Mouse (Mus musculus) thymus, postnatal 25 days (tissue): Measurements from ENCODE around the gene Psmb5.
"Not testable (repeated sequence)": the region's sequence is repeated elsewhere in the genome, so short reads cannot be mapped to it uniquely, and the experiment has no call there.

ENCODE experiments used
- DNase-seq: peaks from one replicate; pipeline ENCODE4 v3.0.0; 2022

Psmb5 gene

DNA sequence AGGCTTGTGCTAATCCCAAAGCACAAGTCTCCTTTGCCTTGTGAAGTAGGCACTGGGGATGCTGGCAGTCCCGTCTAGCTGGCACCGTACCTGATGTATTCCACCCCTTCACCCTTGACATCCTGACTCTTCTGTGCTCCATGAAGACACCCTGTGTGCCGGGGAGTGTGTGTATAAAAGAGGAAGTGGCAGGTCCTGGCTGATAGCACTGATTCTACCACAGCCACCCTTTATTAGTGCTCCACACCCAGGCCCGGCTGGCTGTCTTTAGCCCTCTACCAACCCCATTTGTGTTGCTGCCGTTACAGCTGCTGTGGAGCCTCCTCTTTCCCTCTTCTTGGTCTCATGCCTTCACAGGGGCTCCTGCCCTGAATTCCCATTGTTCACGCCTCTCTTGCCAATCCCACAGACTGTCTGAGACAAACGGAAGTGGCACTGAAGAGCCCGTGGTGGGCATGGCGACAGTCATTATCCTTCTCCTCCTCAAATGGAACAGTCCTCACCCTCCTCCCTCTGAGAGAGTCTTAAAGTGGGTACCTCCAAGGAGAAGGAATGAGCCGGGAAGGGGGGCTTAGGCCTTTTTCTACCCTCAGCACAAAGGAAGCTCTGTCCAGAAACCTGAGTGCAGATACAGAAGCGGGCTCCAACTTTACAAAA, 12.9 kb upstream of the Psmb5 start:
- no peak for DNase-seq

DNA sequence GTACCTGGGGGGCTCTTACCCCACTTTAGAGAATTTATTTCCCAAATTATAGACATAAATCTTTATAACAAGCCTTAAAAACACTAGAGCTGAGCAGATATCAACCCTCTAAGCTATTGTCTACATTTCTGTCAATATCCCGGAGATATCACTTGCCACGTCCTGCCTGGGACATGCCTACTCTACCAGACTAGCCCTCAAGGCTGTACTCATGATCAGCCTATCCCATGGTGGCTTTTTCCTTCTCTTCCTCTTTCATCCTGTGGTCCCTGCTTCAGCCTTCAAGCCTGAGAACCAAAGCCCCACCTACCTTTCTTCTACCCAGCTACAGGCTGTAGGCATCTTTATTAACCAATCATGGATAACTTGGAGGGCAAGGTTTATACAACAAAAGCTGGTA, 12.0 kb upstream of the Psmb5 start:
- DNase-seq, result no peak

DNA sequence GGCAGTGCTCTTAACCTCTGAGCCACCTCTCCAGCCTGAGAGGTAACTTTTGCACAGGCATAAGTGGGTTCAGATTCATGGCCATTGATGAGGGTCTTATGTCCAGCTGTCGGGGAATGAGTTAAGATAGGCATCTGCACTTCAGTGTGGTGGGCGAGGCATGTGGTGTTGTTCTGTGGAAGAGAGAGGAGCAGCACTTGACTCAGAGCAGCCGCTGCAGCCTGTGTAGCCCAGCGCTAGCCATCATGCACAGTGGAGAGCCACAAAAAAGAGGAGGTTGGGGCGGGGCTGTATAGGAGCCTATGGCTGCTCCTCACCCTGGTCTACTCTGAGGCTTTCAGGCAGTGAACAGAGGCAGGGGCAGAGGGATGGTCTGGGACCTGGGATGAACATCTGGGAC, 10.3 kb upstream of the Psmb5 start:
- DNase-seq, result no peak

DNA sequence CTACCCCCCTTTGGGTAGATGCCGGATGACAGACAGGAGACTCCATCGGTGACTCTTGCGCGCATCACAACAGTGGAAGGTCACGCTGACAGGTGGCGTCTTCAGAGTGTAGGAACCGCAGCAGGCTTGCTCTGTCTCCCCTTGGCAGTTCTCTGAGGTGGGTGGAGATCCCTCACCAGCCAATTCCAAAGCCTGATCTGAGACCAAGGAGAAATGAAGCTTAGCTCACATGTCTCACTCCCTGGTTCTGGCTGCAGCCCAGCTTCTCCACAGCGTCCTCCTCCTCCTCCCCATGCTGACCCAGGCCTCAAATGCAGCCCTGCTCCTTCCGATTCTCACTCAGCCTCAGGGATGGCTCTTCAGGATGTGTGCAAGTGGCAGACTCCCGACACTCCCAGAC, 7.2 kb upstream of the Psmb5 start:
- DNase-seq, result no peak

DNA sequence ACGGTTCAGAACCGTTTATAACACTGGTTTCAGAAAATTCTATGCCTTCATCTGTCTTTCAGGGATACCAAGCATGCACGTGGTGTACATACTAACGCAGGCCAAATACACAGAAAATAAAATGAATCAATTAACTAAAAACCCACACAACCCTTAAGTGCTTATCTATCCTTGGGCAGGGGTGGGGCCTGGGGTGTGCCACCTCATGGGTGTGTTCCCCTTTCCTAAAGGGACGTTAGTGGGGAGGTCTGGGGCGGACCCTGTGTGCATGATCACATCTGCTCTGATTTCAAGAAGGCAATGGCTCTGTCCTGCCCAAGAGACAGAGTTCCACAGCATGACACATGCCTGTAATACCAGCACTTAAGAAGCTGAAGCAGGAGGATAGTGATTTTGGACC, 5.5 kb upstream of the Psmb5 start:
- DNase-seq, result no peak

DNA sequence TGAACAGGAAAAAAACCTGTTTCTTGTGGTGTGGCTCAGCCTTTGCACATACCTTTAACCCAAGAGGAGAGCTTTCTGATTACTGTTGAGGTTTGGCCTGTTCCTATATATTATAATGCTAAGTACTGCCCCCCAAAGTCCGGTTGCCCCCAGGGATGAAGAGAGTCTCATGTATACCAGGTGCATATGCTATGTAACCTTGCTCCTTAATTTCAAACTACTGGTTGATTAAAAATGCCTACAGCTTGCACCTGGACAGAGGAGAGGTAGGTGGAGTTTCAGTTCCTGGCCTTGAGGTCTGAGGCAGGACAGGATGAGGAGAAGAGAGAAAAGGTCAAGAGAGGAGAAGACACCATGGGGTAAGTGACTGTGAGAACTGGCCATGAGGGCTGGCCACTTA, 3.3 kb upstream of the Psmb5 start, which contains the start of gene Psmb11:
Gene Psmb11, plus strand, starts transcription at position 301 of the 400 bp plus-strand sequence.
- DNase-seq, result no peak

DNA sequence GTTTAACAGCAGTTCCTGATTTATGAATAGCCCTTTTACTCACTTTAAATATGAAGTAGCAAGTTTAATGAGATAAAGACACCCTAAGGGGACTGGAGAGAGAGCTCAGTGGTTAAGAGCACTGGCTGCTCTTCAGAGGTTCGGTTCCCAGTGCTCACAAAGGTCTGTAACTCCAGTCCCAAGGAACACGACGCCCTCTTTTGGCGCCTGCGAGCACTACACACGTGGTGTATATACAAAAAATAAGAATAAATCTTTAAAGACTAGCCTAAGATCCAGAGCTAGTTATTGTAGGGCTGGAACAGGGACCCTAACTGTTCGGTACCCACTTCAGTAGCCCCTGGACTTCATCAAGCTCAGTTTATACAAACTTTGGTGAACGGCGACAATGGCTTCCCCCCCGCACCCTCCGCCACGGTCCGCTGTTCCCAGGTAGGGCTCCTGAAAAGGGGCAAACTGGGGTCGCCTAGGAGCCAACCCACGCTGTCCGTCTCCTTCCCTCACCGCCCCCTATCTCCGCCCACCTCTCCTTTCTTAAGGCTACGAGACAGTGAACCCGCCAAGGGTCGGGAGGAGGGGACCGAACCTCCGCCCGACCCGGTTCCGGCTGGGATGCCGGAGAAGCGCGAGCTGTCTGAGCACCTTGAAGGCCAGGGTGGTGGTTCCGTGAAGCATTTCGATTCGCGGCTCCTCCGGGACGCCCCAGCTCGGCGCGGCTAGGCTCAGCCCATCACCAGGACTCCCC, 498 bp downstream of the Psmb5 start:
- peak; percentile 26 for DNase-seq

DNA sequence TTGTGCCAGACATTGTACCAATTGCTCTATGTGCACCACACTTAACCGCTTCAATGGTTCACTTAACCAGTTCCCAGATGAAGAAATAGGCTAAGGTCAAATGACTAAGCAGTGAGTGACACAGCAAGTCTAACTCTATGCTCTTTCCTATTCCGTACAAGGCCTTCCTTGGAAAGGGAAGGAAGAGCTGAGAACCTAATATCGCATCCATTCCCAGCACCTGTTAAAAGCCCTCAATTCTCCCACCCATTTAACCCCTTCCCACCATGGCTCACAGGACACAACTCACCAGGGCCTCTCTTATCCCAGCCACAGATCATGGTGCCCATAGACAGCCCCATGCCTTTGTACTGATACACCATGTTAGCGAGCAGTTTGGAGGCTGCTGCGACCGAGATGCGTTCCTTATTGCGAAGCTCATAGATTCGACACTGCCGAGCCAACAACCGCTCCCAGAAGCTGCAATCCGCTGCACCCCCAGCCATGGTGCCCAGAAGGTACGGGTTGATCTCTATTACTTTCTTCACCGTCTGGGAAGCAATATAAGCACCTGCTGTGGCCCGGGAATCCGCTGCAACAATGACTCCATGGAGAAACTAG, 1.5 kb downstream of the Psmb5 start:
- no peak for DNase-seq

DNA sequence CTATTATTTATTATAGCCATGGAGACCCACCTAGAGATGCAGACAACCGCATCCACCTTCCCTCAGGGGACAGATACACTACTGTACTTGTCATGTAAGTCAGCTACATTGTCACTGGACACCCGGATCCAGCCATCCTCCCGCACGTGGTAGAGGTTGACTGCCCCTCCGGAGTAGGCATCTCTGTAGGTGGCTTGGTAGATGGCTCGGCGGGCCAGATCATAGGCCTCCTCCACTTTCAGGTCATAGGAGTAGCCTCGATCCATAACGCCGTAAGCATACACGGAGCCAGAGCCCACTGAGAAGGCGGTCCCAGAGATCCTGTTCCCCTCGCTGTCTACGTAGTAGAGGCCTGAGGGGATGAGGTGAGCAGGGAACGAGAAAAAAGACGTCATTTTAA, 3.7 kb downstream of the Psmb5 start:
- DNase-seq, result not testable (repeated sequence)

DNA sequence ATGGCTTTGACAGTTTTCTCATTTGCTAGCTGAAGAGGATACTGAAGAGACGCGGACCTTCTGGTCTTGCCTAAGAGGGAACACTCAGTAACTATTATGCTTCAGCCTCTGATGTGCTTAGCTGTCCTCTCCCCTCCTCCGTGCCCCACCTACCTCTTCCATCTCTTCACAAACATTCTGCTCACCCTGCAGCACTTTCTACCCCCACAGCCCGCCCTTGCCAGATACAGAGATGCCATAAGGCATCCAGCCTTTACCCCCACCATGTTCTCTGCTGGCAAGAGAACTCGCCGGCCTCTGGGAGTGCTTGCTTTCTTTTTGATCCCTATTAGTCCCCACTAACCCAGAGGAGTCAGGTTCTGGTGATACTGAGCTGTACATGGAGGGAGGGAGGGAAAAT, 7.2 kb downstream of the Psmb5 start:
- DNase-seq, result no peak

DNA sequence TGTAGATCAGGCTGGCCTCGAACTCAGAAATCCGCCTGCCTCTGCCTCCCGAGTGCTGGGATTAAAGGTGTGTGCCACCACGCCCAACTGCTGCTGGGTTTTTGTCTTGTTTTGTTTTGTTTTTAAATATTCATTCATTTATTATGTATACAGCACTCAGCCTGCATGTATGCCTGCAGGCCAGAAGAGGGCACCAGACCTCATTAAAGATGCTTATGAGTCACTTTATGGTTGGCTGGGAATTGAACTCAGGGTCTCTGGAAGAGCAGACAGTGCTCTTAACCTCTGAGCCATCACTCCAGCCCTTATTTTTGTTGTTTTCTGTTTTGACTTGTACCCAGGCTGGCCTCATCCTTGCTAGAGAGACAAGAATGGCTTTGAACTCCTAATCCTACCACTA, 7.9 kb downstream of the Psmb5 start:
- DNase-seq, result peak; percentile 27

DNA sequence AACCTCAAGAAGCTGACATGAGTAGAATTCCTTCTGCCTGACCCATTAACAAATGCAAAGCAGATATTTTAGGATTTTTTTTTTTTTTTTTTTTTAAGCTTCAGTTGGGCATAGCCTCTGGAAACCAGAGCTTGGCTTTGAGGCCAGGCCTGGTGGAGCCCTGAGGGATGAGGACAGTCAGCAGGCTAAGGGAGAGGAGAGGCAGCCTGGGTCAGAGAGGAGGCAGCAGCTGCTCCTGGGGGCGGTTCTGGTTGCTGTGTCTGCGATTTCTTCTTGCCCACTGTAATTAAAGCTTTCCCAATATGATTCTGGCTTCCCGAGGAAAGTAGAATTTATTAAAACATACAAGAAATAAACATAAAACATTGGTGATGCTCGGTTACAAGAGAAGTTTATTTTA, 8.6 kb downstream of the Psmb5 start:
- no peak for DNase-seq

DNA sequence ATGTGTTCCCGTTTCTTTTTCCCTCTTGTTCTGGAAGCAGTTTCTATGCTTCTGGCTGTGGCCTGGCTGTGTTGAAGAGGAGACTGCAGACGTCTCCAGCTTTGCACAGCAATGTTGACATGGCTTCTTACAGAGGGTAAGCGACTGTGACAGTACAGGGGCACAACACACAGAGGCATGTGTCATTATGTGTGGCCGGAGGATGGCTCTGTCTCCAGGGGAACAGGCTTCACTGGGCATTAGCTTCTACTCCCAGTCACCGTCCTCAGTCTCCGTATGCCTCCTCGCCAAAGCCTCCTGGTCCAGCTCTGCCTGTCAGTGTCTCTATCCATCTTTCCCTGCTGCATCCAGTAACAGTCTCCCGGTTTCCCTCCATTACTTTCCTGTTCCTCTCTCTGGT, 10.6 kb downstream of the Psmb5 start:
- no peak for DNase-seq

DNA sequence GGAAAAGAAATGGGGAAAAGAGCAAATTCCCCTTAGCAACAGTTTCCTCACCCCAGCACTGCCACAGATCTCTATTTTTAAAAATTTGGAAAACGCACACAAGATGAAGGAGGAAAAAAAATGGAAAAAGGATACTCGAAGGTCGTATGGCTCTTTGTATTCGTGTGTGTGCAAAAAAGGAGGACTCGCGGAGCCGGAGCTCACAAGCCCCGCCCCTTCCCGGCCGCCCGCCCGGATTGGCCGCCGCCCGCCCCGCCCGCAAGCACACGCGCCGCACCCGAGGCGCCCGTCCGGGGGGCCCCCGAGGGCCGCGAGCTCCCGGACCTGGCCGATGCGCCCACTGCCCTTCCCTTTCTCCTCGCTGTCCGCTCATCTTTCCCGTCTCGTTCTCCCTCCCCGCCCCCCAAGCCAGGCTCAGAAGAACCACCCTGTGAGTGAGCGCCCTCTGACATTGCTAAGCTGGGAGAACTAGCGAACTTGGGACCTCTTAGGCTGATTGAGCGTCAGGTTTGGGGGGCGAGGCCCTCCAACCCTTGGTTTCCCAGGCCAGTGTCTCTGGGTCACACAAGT, 12.0 kb downstream of the Psmb5 start, which contains the start of gene 4931414P19Rik:
Gene 4931414P19Rik, minus strand, starts transcription at position 242 of the 570 bp plus-strand sequence.
- peak; percentile 84 for DNase-seq

DNA sequence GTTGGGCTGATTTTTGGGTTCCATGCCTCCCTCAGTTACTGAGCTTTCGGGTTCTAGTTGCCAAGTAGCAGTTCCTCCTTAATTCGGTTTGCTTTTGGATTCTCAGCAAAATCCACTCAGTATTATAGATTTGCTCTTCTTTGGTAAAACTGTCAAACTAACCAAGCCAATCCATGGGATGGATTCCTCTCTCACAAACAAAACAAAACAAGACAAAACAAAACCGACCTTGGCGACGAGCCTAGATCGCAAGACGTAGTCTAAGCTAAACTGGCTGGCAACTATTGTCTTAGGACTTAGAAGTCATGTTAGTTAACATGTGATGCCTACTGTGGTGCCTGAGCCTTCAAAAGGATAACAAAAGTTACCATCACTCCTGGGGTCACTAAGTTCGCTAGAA, 14.1 kb downstream of the Psmb5 start:
- no peak for DNase-seq

DNA sequence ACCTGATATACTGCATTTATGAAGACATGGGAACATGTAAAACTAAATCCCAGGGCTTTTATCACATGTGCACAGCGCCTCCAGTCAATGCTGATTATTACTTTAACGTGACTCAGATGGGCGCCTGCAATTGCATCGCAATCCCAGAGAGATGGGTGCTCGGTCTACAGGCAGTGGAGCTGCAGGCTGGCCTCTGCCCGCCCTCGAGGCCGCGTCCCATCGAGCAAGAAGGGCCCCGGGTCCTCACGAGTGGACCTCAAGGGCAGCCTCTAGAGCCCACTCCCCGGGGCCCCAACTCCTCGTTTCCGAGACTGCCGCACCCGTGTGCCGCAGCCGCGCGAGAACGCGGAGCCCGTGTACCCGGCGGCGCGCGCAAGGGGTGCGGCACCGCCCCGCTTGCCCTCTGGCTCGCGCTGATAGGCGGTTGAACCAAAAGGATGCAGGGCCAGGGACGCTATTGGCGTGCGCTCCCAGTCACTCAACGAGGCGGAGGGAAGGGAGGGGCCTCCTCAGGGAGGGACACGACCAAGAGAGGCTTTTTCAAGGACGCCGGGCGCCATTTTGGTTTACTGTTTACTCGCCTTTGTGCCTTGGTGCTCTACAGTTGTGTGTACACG, 14.7 kb downstream of the Psmb5 start:
- DNase-seq, result peak; percentile 94

DNA sequence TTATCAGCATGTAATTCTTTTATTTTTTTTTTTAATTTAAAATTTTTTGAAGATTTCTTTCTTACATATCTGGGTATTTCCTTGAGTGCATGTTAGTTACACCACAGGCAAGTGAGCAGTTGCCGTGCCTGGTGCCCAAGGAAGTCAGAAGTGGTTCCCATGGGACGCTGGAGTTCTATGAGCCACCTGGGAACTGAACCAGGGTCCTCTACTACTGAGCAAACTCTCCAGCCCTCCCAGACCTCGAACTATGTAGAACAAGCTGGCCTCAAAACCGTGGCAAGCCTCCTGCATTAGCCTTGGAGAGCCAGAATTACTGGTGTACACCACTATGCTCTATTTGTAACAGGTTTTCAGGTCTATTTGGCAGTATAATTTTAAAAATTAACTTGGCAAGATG, 15.2 kb downstream of the Psmb5 start:
- DNase-seq, result peak; percentile 15

DNA sequence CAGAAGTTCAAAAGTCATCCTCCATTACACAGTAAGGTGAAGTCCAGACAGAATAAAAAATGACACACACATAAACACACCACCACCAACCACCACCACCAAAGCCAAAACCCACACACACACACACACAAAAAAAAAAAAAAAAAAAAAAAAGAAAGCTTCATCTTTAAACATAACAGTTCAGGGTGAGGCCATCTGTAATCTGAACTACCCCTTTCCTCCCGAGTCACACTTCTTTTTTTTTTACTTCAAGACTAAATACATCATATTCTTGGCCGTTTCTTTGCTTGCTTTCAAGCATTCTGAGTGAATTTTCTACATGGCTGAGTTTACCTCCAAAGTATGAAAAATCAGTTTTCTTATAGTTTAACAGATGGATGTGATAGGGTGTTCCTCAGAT, 16.2 kb downstream of the Psmb5 start:
- DNase-seq, result no peak

DNA sequence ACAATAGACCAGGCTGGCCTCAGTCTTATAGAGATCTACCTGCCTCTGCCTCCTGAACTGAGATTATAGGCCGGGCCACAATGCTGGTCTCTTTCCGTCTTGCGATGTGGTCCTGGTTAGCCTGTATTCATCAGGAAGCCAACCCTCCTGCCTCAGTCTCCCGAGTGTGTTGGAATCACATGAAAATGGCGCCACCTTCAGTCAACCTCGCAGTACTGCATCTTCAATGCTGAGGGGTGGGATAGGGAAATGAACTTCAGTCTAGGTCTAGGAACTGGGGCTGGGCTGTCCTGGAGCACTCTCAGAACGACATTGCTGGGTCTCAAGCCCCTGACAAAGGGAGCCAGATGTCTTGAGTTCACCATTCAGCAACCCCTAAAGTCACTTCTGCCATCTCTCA, 20.7 kb downstream of the Psmb5 start:
- no peak for DNase-seq

DNA sequence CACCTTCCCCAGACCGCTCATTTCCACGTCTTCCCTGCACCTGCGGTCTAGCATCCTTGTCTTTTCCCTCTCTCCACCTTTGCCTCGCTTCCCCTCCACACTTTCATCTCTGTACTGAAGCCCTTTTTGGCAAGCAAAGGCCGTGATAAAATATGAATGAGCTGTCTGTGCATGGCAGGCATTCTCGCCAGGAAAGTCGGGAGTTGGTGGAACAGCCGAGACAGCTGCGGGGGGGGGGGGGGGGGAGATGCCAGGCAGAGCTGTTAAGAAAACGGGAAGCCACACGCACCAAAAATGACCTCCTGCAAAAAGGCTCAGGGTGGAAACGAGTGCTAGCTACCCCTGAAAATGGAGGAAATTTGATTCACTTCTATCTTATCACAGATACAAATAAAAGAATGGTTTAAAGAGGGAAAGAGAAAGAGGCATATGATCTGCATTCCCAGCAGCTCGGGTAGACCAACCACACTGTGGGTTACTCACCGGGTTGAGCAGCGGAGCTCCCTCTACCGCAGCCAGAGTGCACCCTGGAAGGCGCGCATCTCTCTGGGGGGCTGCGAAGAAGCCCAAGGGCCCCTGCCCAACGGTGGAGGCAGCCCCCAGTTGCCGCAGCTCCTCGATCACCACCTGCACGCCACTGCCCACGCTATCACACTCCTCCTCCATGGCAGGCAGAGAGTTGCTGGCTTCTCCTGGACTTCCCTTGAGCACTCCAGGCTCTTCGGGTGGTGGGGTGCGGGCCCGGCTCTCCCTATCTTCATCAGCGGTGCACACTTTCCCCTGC, 23.0 kb downstream of the Psmb5 start:
- no peak for DNase-seq

DNA sequence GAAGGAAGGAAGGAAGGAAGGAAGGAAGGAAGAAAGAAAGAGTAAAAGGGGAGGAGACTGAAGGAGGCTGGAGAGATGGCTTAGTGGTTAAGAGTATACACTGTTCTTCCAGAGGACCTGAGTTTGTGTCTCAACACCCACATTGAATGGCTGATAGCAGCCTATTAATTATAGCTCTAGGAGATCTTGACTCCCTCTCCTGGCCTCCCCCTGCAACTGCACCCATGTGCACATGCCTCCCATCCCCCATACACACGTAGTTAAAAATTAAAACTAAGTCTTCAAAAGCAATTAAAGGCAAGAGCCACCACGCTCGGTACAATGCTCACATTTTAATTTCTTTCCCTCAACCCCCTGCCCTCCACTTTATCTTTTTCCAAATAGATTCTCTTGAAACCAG, 23.8 kb downstream of the Psmb5 start:
- DNase-seq, result no peak

DNA sequence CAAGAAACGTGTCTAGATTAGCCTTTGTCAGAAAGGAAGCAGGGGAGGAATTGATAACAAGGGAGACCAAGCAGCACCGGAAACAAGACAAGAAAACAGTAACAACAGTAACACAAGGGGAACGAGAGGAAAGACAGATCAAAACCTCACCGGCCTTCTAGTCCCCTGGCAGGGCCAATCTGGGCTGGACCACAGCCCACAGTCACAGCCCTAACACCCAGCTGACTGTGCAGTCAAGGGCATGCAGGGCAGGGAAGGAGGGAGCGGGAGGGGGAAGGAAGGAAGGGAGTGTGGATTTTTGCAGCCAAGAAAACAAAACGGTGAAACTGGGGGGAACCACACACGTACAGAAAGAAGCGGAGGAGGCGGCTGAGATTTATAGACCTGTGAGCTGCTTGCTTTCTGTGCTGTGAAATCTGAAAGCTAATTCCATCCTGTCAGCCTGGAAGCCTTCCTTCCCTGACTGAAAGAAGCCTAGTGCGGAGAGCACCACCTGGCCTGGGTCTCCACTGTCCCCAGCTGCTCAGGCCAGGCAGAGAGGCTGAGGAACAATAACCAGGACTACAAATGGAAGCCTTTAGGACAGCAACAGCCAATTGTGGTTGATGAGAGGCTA, 25.4 kb downstream of the Psmb5 start:
- no peak for DNase-seq
